Mouse (Mus musculus) heart, adult 18-20 months (tissue): ENCODE data around the gene Minpp1. TPM values are rescaled to one million over a fixed set of nuclear protein-coding genes. Genes with fewer than 3 reads are reported as not detected.

Experiments used
- DNase-seq, 2 experiments: peaks; one replicate each; pipeline ENCODE4 v3.0.0; 2021 to 2022; ENCODE audit warnings: mixed read lengths in 1 of 2
- total RNA-seq, 2 experiments: library from RNA; stranded (reverse); gene quantifications; 2 replicates each; pipeline ENCODE4 v1.2.3; 2021

Minpp1 gene
- total RNA-seq, 2 experiments from 2014 or later, result 14.4 to 14.7 TPM

- no peak for DNase-seq
Measured at GRCm38 (mm10) chr19:32489166-32489895, 3.8 kb downstream of the Minpp1 start.

DNA sequence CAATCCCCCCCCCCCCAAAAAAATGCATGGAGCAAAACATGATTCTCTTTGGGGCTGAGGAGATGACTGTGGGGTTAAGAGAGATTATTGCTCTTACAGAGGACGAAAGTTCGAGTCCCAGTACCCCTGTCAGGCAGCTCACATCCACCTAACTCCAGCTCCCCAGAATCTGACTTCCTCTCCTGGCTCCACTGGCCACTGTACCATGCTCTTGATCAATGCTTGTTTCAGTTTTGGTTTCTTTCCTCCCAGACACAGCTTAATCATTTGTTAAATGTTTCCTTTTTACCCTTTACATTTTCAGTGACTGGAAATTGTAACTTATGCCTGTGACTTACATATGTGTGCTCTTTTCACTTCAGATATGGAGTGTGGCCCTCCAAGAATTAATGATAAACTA lies 5.4 kb downstream of the Minpp1 start:
- DNase-seq, result no peak

DNA sequence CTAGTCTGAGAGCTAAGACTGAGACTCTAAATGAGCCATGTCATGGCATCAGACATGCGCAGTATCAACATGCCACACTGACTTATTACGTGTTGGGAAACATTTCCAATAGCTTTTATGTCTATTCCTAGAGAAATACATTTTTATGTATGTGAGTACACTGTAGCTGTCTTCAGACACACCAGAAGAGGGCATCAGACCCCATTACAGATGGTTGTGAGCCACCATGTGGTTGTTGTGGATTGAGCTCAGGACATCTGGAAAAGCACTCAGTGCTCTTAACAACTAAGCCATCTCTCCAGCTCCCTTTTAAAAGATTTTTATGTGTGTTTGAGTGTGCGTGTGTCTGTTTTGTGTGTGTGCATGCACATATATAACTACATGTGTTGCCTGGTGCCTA lies 6.8 kb downstream of the Minpp1 start:
- DNase-seq, result no peak

- DNase-seq, result no peak
Measured at GRCm38 (mm10) chr19:32492981-32493380, 7.4 kb downstream of the Minpp1 start.

DNA sequence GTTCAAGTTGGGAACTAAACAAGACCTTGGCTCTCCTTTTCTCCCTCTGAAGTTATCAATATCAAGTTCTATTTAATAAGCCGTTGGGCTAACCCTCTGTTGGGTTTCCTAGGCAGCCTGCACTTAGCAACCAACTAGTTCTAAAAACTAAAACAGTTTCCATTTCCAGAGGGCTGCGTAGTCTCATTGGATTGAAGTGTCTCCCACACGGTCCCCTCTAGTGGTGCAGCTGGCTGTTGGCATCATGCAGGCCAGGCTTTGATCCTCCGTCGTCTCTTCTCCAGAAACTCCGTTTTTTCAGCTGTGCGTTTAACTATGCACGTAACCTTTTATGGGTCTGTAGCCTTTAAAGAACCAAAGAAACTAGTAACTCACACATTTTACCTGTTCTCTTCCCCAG lies 7.9 kb downstream of the Minpp1 start:
- no peak for DNase-seq

DNA sequence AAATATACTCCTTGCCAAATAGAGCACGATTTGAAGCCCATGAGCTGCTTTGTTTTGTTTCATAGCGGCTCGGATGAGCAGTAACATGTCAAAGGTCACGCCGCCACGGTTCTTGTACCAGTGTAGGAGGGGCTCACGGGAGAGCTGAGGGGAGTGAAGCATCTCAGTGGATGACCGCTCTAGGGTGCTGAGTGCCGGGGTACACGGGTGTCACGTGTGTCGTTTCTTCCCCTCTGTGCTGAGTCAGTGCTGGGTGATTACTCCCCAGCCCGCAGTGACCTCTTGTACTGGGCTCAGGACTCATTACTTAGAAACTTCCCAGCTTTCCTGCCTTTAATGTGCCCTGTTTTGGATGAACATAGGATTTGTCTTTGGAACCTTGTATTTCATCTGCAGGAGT lies 9.0 kb downstream of the Minpp1 start:
- DNase-seq, result no peak

DNA sequence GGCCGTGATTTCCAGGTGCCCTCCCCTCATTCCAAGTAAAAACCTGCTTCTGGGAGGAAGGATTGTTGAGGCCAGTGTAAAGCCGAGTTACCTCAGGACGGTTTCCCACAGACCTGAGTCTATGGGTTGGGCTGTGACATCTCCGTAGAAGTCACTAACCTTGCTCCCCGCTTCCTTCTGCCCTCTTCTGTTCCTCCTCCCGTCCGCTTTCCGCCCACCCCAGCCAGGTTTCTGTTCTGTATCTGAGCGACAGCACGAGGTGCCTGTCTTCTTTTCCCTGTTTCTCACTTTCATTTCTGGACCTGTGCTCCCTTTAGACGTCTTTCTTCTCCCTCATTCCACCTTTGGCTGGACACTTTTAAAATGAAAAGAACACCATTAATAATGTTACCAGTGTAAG lies 9.5 kb downstream of the Minpp1 start:
- no peak for DNase-seq

- no peak for DNase-seq
Measured at GRCm38 (mm10) chr19:32497411-32497810, 11.8 kb downstream of the Minpp1 start.

DNA sequence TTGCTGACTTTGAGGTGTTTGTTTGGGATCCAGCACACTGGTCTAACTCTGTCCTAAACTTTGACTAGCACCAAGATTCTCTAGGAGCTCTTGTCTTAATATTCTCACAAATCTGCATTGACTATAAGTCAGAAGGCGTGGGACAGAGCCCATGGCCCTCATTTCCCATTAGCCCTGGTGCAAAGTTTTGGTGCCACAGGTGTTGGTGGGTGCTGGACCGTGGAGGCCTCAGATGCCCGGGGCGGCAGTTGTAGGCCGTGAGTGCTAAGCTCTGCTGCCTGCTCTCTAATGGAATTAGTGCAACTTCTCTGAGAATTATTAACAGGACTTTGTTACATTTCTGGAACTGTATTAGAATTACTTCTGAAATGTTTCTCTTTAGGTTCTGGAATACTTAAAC lies 12.4 kb downstream of the Minpp1 start:
- no peak for DNase-seq

- peak in 1 of 2 experiments; percentile 45 for DNase-seq
Measured at GRCm38 (mm10) chr19:32501414-32501813, 15.8 kb downstream of the Minpp1 start.

GRCm38 (mm10) chr19:32506081-32506480 lies 20.5 kb downstream of the Minpp1 start:
- DNase-seq, result no peak

- DNase-seq, result no peak
Measured at GRCm38 (mm10) chr19:32506514-32506913, 20.9 kb downstream of the Minpp1 start.

DNA sequence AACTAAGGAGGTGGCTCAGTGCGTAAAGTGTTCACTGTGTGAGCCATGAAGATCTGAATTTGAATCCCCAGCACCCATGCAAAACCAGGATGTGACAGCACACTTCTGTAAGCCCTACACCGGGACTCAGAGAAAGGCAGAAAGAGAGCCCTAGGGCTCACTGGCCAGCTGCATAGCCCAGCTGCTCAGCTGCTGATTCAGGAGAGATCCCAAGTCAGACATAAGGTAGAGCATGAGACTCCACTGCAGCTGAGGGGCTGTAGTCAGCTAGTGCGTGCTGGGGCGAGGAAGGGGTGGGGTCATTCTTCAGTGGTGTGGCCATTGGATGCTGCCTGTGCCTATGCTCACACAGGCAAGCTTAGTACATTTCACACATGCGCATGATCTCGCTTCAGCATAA lies 21.5 kb downstream of the Minpp1 start:
- no peak for DNase-seq

GRCm38 (mm10) chr19:32507526-32507925 lies 22.0 kb downstream of the Minpp1 start:
- DNase-seq, result no peak

GRCm38 (mm10) chr19:32510267-32510666 lies 24.7 kb downstream of the Minpp1 start:
- no peak for DNase-seq

- peak in 1 of 2 experiments; percentile 21 for DNase-seq
Measured at GRCm38 (mm10) chr19:32510962-32511361, 25.4 kb downstream of the Minpp1 start.

GRCm38 (mm10) chr19:32512518-32512917 lies 26.9 kb downstream of the Minpp1 start:
- no peak for DNase-seq

DNA sequence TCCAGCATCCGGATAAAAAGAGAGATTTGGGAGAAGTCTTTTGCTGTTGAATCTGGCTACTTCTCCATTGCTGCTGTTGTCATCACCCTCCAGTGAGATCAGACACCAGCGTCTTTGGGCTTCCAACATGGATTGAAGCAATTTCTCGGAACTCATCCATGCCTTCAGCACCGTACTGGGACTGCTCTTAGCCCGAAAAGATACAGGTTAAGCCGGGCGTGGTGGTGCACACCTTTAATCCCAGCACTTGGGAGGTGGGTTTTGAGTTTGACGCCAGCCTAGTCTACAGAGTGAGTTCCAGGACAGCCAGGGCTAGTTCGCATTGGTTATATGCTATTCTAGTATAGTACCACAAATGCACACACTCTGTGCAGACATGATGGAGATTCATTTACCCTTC lies 31.0 kb downstream of the Minpp1 start:
- no peak for DNase-seq

DNA sequence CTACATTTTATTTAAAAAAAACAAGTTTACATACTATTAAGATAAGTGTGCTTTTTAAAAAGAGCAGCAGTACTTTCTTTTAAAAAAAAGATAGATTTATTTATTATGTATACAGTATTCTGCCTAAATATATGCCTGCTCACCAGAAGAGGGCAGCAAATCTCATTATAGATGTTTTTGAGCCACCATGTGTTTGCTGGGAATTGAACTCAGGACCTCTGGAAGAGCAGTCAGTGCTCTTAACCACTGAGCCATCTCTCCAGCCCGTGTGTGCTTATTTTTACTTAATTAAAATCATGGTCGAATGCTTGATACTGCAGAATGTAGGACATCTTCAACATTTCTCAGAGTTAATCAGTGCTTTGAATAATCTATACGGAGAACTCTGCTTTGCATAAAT lies 35.9 kb downstream of the Minpp1 start:
- DNase-seq, result no peak

GRCm38 (mm10) chr19:32522247-32522646 lies 36.7 kb downstream of the Minpp1 start:
- no peak for DNase-seq

- no peak for DNase-seq
Measured at GRCm38 (mm10) chr19:32522753-32523307, 37.3 kb downstream of the Minpp1 start.

- no peak for DNase-seq
Measured at GRCm38 (mm10) chr19:32523769-32524515, 38.4 kb downstream of the Minpp1 start.

- no peak for DNase-seq
Measured at GRCm38 (mm10) chr19:32524516-32524860, 38.9 kb downstream of the Minpp1 start.

GRCm38 (mm10) chr19:32527139-32527538 lies 41.6 kb downstream of the Minpp1 start:
- no peak for DNase-seq
